Mouse (Mus musculus) forebrain, postnatal 0 days (tissue): ENCODE measurements around the gene Oca2. TPM values are rescaled to one million over a fixed set of nuclear protein-coding genes. Genes with fewer than 3 reads are reported as not detected.

ENCODE experiments used
- ATAC-seq: fragments of 200-750 bp; cut with Nextera tagmentation; 2 replicates; pipeline ENCODE4 v1.8.0; 2017; ENCODE audit warnings: mild to moderate bottlenecking, moderate library complexity
- DNase-seq: peaks from one replicate; pipeline ENCODE4 v3.0.0-alpha.2; 2015
- H3K27ac ChIP-seq: fragments of 300-500 bp; sonication (generic); 2 replicates; pipeline ENCODE4 v1.5.1; 2014; ENCODE audit warnings: low read depth, mild to moderate bottlenecking, antibody characterized with exemption, low read length, moderate library complexity, mixed read lengths
- H3K27me3 ChIP-seq: fragments of 300-500 bp; sonication (generic); 2 replicates; pipeline ENCODE4 v1.6.1; 2014; ENCODE audit warnings: mild to moderate bottlenecking, low read length, mixed read lengths; ENCODE audit not compliant: insufficient read depth
- H3K36me3 ChIP-seq: fragments of 300-500 bp; sonication (generic); 2 replicates; pipeline ENCODE4 v1.6.1; 2014; ENCODE audit warnings: mild to moderate bottlenecking, moderate library complexity; ENCODE audit not compliant: insufficient read depth
- H3K4me1 ChIP-seq: fragments of 300-500 bp; sonication (generic); 2 replicates; pipeline ENCODE4 v1.6.1; 2014; ENCODE audit warnings: antibody characterized with exemption; ENCODE audit not compliant: insufficient read depth
- H3K4me2 ChIP-seq: fragments of 300-500 bp; sonication (generic); 2 replicates; pipeline ENCODE4 v1.6.1; 2014; ENCODE audit warnings: low read depth, mild to moderate bottlenecking, moderate library complexity
- H3K4me3 ChIP-seq: fragments of 300-500 bp; sonication (generic); 2 replicates; pipeline ENCODE4 v1.5.1; 2014; ENCODE audit warnings: low read depth, low read length, mixed read lengths
- H3K9ac ChIP-seq: fragments of 300-500 bp; sonication (generic); 2 replicates; pipeline ENCODE4 v1.6.1; 2014; ENCODE audit warnings: mild to moderate bottlenecking
- H3K9me3 ChIP-seq: fragments of 300-500 bp; sonication (generic); 2 replicates; pipeline ENCODE4 v1.6.1; 2016; ENCODE audit warnings: low read length
- CTCF ChIP-seq: sonication (generic); IDR thresholded peaks from 2 replicates; pipeline ENCODE4 v1.5.1; 2016; ENCODE audit warnings: antibody characterized with exemption, control low read depth, low read depth
- WGBS: fragments of 180-500 bp; shearing (Covaris S2); extraction: QIAGEN DNeasy Blood & Tissue Kit; methylation state at CpG from one replicate; pipeline ENCODE4 v1.1.7; 2014; 5-methylcytosine and 5-hydroxymethylcytosine counted together
- polyA plus RNA-seq: library from polyadenylated mRNA; unstranded; fragments of >200 nt; fragmentation: Nextera tagmentation; extraction: Ambion mirVana; gene quantifications from 2 replicates; pipeline ENCODE4 v1.2.1, GENCODE M21; 2015
- total RNA-seq: library from RNA; depleted of rRNA; stranded (reverse); fragments of >200 nt; gene quantifications from 2 replicates; pipeline ENCODE4 v1.2.3, GENCODE M21; 2014; rRNA removed

Gene Oca2
- 0.86 and 1.8 TPM in 2 replicates for total RNA-seq
- 2.2 and 2.3 TPM in 2 replicates for polyA plus RNA-seq

GRCm38 (mm10) chr7:56239543-56239942, at the start of gene Oca2:
TSS of gene Oca2 (plus strand) at chr7:56239760.
- Histone ChIP-seq H3K27me3 (no peaks in the 10 kb centered on the region), H3K4me3 (no peak within 1 kb of the TSS), H3K9ac (no peak within 1 kb of the TSS), H3K27ac (no peak within 1 kb of the TSS), H3K4me2 (no peak within 1 kb of the TSS), H3K4me1 (no peaks in the 10 kb centered on the region), H3K36me3 (no peaks in the 10 kb centered on the region), H3K9me3 (no peaks in the 10 kb centered on the region)
- no peak for ATAC-seq
- no peak for TF ChIP-seq CTCF
- DNase-seq = no peak
- 44% methylated on average over 3 of the region's 3 CpGs for WGBS

GRCm38 (mm10) chr7:56191041-56191440, 48.5 kb upstream of the Oca2 start:
- no peaks in the 10 kb centered on the region for H3K9me3 ChIP-seq

GRCm38 (mm10) chr7:56191661-56192060, 47.9 kb upstream of the Oca2 start:
- peaks cover 67% of the 10 kb centered on the region for H3K36me3 ChIP-seq
- no peak overlapping the region for H3K4me3 ChIP-seq
- H3K27ac ChIP-seq = no peak overlapping the region
- TF ChIP-seq CTCF = no peak
- no peaks in the 10 kb centered on the region for H3K4me1 ChIP-seq
- no peak overlapping the region for H3K9ac ChIP-seq
- DNase-seq (no peak), ATAC-seq (no peak)
- no peaks in the 10 kb centered on the region for H3K27me3 ChIP-seq
- 83% methylated on average over 4 of the region's 4 CpGs for WGBS
- no peaks in the 10 kb centered on the region for H3K9me3 ChIP-seq
- H3K4me2 ChIP-seq = no peak overlapping the region

More at GRCm38 (mm10) chr7:56191041-56191440, 48.5 kb upstream of the Oca2 start:
- H3K27me3 ChIP-seq = no peaks in the 10 kb centered on the region
- H3K27ac ChIP-seq = no peak overlapping the region
- 93% methylated on average over 6 of the region's 6 CpGs for WGBS
- H3K4me1 ChIP-seq = no peaks in the 10 kb centered on the region
- no peak overlapping the region for H3K4me2 ChIP-seq
- DNase-seq (no peak), ATAC-seq (no peak)
- H3K36me3 ChIP-seq = peaks cover 62% of the 10 kb centered on the region
- no peak for TF ChIP-seq CTCF
- no peak overlapping the region for H3K9ac ChIP-seq
- no peak overlapping the region for H3K4me3 ChIP-seq

GRCm38 (mm10) chr7:56201483-56202218, 37.9 kb upstream of the Oca2 start:
- no peak for ATAC-seq
- Histone ChIP-seq H3K4me1 (no peaks in the 10 kb centered on the region), H3K27me3 (no peaks in the 10 kb centered on the region), H3K9ac (no peak overlapping the region), H3K36me3 (peaks cover 74% of the 10 kb centered on the region), H3K4me2 (no peak overlapping the region), H3K27ac (no peak overlapping the region), H3K4me3 (no peak overlapping the region), H3K9me3 (no peaks in the 10 kb centered on the region)
- no peak for TF ChIP-seq CTCF
- WGBS = 99% methylated on average over 10 of the region's 10 CpGs
- DNase-seq = no peak

GRCm38 (mm10) chr7:56202843-56203242, 36.7 kb upstream of the Oca2 start:
- H3K36me3 ChIP-seq = peaks cover 71% of the 10 kb centered on the region
- DNase-seq (no peak), ATAC-seq (no peak)
- no peak overlapping the region for H3K4me3 ChIP-seq
- WGBS = 97% methylated on average over 3 of the region's 3 CpGs
- H3K9me3 ChIP-seq = no peaks in the 10 kb centered on the region
- no peaks in the 10 kb centered on the region for H3K4me1 ChIP-seq
- H3K9ac ChIP-seq = no peak overlapping the region
- H3K27me3 ChIP-seq = no peaks in the 10 kb centered on the region
- H3K27ac ChIP-seq = no peak overlapping the region
- no peak for TF ChIP-seq CTCF
- H3K4me2 ChIP-seq = no peak overlapping the region

- Histone ChIP-seq H3K9ac (no peak overlapping the region), H3K36me3 (peaks cover 68% of the 10 kb centered on the region), H3K4me2 (no peak overlapping the region), H3K4me1 (no peaks in the 10 kb centered on the region), H3K27ac (no peak overlapping the region), H3K4me3 (no peak overlapping the region), H3K9me3 (no peaks in the 10 kb centered on the region), H3K27me3 (no peaks in the 10 kb centered on the region)
- no peak for TF ChIP-seq CTCF
- no peak for ATAC-seq
- 97% methylated on average over 2 of the region's 2 CpGs for WGBS
- DNase-seq = no peak
Observed at GRCm38 (mm10) chr7:56203286-56203685, 36.3 kb upstream of the Oca2 start.

- Histone ChIP-seq H3K4me1 (no peaks in the 10 kb centered on the region), H3K27me3 (no peaks in the 10 kb centered on the region), H3K4me2 (no peak overlapping the region), H3K9ac (no peak overlapping the region), H3K36me3 (peaks cover 67% of the 10 kb centered on the region), H3K27ac (no peak overlapping the region), H3K4me3 (no peak overlapping the region), H3K9me3 (no peaks in the 10 kb centered on the region)
- no peak for TF ChIP-seq CTCF
- DNase-seq (no peak), ATAC-seq (no peak)
- WGBS = 45% methylated on average over 3 of the region's 3 CpGs
Observed at GRCm38 (mm10) chr7:56204877-56205276, 34.7 kb upstream of the Oca2 start.
